Mouse (Mus musculus) cerebellum, postnatal 14 days (tissue): ENCODE measurements around the gene Hddc3.

ENCODE experiments used
- DNase-seq, 2 experiments: peaks; one replicate each; pipeline ENCODE4 v3.0.0; 2021; ENCODE audit warnings: mixed read lengths in 2 of 2

Hddc3 gene

DNA sequence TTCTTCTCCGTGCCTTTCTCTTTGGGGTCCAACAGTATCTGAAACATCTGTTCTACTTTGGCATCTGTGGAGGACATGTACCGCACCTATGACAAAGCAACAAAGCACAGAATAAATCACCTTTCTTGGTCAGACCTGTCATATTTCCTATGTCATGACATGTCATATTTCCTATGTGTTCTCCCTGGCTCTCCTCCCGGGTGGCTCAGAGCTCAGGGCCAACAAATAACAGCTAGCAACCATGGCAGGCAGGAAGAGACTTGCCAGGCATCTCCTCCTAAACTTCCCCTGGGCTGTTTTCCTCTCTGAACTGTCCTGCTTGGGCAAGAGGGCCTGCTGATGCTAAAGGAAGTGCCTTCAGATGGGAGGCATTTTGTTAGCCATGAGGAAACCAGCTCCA is 6.0 kb upstream of the Hddc3 start:
- DNase-seq, result no peak

DNA sequence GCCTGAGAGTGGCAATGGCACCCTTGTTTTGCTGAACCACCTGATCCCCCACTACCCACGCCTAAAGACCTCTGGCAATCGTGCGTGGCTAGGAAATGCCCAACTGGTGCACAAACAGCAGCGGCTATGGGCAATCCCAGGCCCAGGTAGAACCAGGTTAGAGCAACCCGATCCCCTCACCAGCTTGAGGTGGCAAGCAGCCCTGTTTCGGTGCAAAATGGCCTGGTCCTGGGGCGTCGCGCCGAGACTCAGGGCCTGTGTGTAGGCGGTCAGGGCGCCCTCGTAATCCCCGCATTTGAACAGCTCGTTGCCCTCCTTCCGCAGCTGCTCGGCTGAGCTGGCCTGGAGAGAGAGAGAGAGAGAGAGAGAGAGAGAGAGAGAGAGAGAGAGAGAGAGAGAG is 3.5 kb upstream of the Hddc3 start:
- peak; percentile 63 for DNase-seq

DNA sequence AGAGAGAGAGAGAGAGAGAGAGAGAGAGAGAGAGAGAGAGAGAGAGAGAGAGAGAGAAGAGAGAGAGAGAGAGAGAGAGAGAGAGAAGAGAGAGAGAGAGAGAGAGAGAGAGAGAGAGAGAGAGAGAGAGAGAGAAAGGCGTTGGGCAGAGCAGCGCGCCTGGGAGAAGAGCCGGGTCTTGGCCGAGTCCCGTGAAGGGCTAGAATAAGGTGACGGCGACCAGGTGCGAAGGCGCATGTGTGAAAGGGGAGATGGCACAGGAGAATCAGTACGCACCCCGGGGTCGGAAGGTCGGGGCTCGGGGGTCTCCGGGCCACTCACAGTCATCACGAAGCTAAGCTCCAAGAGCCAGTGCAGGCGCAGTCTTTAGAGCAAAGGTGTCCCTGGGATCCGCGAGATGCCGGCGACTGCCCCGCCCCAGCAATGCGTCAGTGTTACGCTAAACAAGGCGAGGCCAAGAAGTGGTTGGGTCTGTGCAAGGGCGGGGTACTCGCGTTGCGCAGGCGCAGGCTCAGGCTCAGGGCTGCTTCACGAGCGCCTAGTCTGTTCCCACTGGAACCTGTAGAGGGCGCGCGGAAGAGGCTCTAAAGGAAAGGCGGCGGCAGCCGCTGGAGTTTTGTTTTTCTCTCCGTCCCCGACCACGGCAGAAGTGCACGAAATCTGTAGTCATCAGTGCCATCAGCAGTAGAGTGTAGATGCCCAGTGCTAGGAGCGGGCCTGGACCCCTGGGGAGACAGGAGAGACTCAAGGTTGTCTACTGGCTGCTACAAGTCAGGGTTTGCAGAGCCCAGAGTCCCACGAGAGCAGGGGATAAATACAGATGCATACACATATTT is 2.9 kb upstream of the Hddc3 start:
- DNase-seq, result peak; percentile 99

GRCm38 (mm10) chr7:80340793-80341192 is 2.1 kb upstream of the Hddc3 start, which contains the start of gene Unc45a:
Gene Unc45a (minus strand): TSS chr7:80341005.
- peak; percentile 69 to 74 for DNase-seq

- no peak for DNase-seq
Observed at GRCm38 (mm10) chr7:80341793-80342192, 1.1 kb upstream of the Hddc3 start.

DNA sequence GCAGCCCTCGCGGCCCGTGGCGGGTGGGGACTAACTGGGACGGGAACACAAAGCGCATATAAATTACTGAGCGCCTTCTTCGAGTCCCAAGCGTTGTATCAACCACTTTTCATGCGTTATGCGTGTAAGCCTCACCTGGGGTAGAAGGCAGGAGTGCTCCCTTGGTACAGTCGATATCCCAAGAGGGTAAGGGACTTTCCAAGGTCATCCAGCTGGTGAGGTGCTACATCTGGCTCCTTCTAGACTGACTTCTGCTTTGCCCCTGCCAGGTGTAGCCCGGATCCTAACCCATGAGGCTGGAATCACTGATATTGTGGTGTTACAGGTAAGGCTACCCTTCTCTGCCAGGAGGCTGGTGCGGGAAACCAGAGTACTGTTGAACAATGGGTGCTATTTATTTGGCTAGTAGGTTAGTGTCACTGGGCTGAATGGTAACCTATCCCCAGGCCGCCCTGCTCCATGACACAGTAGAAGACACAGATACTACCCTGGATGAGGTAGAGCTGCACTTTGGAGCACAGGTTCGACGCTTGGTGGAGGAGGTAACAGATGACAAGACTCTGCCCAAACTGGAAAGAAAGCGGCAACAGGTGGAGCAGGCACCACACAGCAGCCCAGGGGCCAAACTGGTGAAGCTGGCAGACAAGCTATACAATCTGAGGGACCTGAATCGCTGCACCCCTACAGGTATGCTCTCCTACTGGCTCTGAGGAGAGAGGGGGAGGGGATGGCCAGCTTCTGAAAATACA is 540 bp downstream of the Hddc3 start:
- no peak for DNase-seq

DNA sequence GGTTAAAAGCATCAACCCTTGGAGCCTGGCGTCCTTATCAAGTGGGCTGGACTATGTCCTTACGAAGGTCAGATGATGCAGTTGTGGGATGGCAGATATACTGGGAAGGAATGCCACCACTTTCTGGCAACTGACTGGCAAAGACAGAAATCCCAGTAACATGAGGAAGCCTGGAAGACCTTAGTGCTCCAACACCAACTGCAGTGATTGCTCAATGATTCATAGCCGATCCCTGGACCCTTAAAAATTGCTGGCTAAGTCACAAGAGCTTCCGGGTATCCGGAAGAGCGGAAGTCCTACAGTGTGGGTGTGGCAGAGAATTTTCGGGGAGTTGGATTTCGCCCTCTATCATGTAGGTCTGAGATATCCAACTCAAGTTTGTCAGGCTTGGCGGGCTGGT is 3.3 kb downstream of the Hddc3 start:
- DNase-seq, result no peak

DNA sequence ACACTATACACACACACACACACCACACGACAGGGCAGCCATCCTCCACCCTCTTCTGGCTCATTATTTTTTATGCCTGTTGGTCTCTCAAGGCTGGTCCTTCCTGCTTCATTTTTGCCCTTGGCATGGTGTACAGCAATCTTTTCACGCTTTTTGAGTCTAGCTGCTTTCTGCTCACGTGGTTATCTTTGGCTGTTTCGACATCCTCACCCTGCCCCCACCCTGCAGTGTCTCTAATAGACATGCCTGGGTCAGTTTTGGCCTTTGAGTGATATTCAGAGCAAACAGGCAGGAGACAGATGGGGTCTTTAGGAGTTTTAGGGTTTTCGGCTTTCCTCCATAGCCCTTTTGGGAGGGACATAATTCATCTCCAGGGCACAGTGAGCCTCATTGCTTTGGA is 3.9 kb downstream of the Hddc3 start:
- no peak for DNase-seq

GRCm38 (mm10) chr7:80347670-80348586 is 5.0 kb downstream of the Hddc3 start:
- DNase-seq, result no peak

DNA sequence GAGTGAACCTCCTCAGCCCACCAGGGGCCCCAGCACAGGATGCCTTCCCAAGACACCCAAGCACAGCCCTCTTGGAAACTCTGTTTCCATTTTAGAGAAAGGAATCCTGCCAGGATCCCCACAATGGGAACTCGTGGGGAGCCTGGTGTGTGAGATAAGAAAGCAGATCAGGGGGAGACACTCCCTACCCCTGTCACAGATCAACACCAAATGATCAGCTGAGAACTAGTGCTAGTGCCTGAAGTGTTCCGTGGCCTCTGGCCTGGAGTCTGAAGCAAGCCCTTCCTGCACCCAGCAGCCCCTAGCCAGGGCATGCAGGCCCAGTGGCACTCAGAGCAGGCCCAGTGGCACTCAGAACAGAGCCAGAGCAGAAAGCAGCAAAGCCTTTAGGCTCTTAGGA is 7.9 kb downstream of the Hddc3 start:
- no peak for DNase-seq

GRCm38 (mm10) chr7:80352920-80353319 is 10.0 kb downstream of the Hddc3 start:
- no peak for DNase-seq

- DNase-seq, result peak in 1 of 2 experiments; percentile 47
Observed at GRCm38 (mm10) chr7:80356351-80356750, 13.4 kb downstream of the Hddc3 start.

GRCm38 (mm10) chr7:80357156-80357555 is 14.3 kb downstream of the Hddc3 start:
- DNase-seq, result no peak

DNA sequence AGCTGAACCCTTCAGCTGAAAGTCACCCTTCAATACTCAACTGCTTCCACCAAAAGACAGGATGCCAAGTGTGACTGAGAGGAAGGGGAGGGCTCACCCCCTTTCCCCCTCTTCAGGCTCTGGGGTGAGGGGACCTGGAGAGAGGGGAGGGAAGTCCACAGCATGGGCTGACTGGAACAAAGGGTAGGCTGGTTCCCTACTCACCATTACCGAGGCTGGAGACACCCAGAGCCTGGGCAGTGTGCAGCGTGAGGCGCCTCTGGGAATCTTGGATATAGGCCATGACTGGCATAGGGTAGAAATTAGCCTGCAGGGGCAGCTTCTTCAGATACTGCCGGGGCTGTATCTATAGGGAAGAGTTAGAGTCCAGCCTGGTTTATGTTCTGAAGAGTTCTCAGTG is 15.1 kb downstream of the Hddc3 start:
- DNase-seq, result no peak

GRCm38 (mm10) chr7:80360435-80360834 is 17.5 kb downstream of the Hddc3 start:
- DNase-seq, result no peak

GRCm38 (mm10) chr7:80365759-80366158 is 22.9 kb downstream of the Hddc3 start:
- no peak for DNase-seq

DNA sequence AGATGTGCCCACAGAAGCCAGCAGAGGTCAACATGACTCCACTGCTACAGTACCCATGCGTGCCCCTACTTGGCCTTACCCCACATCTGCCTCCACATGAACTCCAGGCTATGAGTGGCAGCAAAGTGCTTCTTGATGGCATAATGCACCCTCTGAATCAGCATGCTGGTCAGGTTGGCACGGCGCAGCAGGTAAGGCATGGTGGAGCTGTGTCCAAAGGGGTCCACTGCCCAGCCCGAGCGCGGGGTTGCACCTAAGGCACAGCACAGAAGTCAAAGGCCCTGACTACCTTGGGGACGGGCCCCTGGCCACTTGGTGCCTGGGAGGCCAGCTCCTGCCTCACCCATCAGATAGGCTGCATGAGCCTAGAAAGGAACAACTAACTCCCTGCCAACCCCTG is 24.3 kb downstream of the Hddc3 start:
- no peak for DNase-seq

- no peak for DNase-seq
Observed at GRCm38 (mm10) chr7:80368009-80368408, 25.1 kb downstream of the Hddc3 start.

- no peak for DNase-seq
Observed at GRCm38 (mm10) chr7:80368635-80369421, 25.9 kb downstream of the Hddc3 start.

- DNase-seq, result peak; percentile 55 to 56
Observed at GRCm38 (mm10) chr7:80369461-80369860, 26.6 kb downstream of the Hddc3 start.

- DNase-seq, result no peak
Observed at GRCm38 (mm10) chr7:80369967-80370431, 27.1 kb downstream of the Hddc3 start.

GRCm38 (mm10) chr7:80370649-80371040 is 27.7 kb downstream of the Hddc3 start:
- peak; percentile 90 to 92 for DNase-seq
